Mouse (Mus musculus) neutrophil, adult 5-6 weeks (primary cell): ENCODE data around the gene Klhdc10. TPM values are rescaled to one million over a fixed set of nuclear protein-coding genes. Genes with fewer than 3 reads are reported as not detected.

Experiments used
- ATAC-seq: fragments of 151-379, 151-347 bp; 2 replicates; pipeline ENCODE4 v1.8.0; 2017; ENCODE audit warnings: mild to moderate bottlenecking, moderate TSS enrichment; ENCODE audit not compliant: insufficient number of reproducible peaks, poor library complexity, low FRiP score, severe bottlenecking; ENCODE audit errors: extremely low read depth
- total RNA-seq: library from RNA; stranded (forward); fragments of 200-1000 nt; gene quantifications from 2 replicates; pipeline ENCODE4 v1.2.3, GENCODE M21; 2017

Gene Klhdc10
- total RNA-seq, 1 experiment from 2014 or later: 19.3 TPM

- ATAC-seq: no peak
Observed at GRCm38 (mm10) chr6:30391996-30392395, 9.7 kb upstream of the Klhdc10 start.

DNA sequence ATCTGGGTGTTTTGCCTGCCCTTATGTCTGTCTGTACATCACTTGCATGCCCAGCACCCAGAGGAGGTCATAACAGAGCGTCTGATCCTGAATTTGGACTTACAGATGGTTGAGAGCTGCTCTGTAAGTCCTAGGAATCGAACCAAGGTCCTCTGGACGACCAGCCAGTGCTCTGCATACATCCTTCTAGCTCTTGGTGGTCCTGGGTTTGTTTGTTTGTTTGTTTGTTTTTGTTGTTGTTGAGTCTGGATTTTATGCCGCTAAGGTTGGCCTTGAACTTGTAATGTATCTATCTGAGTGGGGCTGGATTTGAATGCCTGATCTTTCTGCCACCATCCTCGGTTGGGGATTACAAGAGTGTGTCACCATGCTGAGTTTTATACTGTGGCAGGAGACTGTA, 1.5 kb upstream of the Klhdc10 start:
- ATAC-seq: no peak

- ATAC-seq: no peak
Observed at GRCm38 (mm10) chr6:30400716-30401115, 952 bp upstream of the Klhdc10 start.

- no peak for ATAC-seq
Observed at GRCm38 (mm10) chr6:30402091-30402491, 423 bp downstream of the Klhdc10 start.

- ATAC-seq: peak; percentile 70
Observed at GRCm38 (mm10) chr6:30403465-30403864, 1.8 kb downstream of the Klhdc10 start.

DNA sequence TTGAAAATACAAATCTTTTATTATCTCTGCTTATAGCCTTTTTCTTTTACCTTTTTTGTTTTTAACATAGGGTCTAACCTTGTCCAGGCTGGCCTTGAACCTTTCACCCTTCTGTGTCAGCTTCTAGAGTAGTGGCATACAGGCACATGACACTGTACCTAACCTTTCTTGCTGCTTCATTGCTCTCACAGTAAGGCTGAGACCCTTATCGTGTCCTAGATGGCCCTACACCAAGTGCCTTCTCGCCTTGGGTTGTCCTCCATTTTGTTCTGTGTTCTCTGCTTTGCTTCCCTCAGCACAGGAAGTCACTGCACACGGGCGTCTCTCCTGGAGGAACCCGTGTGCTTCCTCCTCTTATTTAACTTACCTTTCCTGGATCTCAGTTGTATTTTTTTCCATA, 3.0 kb downstream of the Klhdc10 start:
- ATAC-seq: no peak

DNA sequence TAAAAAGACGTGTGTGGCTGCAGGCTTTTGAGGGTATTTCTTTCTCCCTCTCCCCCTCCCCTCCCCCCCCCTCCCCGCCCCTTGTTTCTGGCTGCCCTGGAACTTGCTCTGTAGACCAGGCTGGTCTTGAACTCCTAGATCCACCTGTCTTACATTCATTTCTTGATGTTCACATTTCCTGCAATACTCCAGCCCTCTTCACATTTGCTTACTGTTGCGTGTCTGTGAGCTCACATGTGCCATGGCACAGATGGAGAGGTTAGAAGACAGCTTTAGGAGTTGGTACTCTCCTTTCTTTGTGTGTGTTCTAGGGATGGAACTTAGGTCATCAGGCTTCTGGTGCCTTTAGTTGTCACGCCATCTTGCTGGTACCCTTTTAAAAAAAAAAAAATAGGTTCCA, 6.6 kb downstream of the Klhdc10 start:
- ATAC-seq: no peak

DNA sequence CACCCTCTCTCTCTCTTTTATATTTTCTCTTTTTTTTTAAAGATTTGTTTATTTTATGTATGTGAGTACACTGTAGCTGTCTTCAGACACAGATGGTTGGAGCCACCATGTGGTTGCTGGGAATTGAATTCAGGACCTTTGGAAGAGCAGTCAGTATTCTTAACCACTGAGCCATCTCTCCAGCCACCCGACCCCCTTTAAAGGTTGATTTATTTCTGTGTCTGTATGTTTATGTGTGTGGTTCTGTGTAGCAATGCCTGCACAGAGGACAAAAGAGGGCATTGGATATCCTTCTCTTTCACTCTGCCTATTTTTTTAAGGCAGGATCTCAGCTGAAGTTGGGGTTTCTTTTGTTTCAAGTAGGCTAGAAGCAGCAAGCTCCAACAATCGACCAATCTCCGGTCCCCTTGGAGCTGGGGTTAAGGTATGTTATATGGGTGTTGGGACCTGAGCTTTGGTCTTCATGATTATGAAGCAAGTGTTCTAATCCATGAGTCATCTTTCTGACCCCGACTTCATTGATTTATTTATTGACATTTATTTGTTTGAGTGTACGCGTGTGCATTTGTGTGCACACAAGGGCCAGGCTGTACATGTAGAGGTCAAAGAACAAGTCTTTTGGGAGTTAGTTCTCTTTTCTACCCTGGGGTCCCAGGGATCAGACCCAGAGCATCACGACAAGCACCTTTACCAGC, 7.9 kb downstream of the Klhdc10 start:
- no peak for ATAC-seq

GRCm38 (mm10) chr6:30411311-30411710, 9.6 kb downstream of the Klhdc10 start:
- no peak for ATAC-seq

DNA sequence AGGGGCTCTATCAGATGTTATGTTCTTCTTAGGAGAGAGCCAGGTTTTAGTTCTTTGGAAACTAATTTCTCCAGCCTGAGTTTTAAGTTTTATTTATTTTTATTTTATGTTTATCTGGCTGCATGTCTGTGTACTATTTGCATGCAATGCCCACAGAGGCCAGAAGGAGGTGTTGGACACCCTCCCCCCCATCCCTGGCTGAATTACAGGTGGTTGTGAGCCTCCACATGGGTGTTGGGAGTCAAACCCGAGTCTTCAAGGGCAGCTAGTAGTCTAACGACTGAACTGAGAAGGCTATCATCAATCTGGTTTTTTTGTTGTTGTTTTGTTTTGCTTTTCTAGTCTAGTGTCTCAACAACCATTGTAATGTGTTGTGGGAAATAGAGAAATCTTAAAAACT, 14.5 kb downstream of the Klhdc10 start:
- no peak for ATAC-seq

DNA sequence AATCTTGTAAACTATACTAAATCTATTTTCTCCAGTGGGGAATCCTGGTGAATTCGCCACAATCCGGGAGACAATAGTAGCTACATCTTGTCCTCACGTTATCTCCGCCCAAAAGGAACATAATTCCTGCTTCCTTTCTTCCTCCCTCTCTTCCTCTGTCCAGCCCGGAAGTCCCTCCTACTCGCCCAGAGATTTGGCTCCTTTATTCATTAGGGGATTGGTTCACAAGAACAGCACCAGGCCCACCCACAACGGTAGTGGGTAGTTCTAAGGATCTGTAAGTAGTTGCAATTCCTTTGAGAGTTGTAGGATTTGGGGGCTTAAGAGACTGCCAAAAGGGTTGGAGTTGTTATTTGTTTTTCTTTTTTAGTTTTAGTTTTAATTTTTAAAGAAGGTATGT, 15.1 kb downstream of the Klhdc10 start:
- ATAC-seq: no peak

DNA sequence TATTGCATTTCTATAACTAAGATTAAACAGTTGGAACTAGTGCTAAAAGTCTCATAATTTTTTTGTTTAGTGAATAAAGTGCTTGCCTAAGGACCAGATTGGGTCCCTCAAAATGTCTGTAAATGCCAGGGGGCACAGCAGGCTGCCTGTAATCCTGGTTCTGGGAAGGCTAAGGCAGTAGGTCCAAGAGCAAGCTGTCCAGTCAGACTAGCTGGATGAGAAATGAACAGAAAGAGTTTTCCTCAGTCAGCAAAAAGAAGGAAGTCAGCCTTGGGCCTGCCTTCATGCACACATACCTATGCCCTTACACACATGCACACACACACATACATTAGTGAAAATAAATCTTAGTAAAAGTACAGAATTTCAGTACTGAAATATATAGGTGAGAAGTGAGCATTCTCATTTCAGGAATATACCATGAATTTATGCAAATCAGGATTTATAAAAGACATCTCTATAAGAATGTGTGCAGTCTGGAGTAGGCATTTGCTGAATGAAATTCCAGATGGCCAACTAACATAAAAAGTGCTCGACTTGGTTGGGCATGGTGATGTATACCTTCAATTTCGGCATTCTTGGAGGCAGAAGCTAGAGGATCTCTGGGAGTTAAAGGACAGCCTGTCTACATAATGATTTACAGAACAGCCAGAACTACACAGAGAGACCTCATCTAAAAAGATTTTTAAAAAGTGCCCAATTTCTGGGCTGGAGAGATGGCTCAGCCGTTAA, 31.0 kb downstream of the Klhdc10 start:
- no peak for ATAC-seq

GRCm38 (mm10) chr6:30436476-30436875, 34.8 kb downstream of the Klhdc10 start:
- ATAC-seq: no peak

DNA sequence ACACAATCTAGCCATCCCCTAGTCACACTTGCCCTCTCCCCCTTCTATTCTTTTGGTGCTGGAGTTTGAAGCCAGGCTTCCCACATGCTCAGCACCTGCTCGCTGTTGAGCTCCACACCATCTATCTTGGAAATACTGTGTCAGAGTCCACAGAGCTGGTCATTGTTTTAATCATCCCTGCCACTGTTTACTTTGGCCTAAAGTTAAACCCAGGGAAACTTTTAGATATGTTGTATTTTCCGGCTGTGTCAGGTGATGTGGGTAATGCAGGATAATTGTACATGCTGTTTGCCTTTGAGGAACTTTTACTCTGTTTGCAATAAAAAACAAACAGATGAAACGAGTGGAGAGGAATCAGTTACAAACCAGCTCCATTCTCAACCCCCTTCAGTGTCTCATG, 35.4 kb downstream of the Klhdc10 start:
- no peak for ATAC-seq

- ATAC-seq: no peak
Observed at GRCm38 (mm10) chr6:30439576-30439975, 37.9 kb downstream of the Klhdc10 start.

DNA sequence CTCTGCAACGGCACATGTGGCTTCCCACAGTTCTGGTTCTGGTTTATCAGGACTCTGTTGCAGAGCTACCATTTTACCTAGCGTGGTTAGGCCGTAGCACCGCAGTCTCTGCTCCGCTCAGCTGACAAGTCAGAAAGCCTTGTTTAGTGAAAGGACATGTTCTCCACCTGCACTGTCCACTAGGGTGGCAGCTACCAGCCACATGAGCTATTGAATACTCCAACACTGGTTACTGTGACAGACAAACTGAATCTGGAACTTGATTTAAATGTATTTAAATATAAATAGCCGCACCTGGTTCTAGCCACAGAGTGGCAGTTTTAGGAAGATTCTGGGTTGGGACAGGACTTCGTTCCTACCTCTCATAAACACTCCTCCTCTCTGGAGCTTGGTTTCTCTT, 55.3 kb downstream of the Klhdc10 start:
- no peak for ATAC-seq

DNA sequence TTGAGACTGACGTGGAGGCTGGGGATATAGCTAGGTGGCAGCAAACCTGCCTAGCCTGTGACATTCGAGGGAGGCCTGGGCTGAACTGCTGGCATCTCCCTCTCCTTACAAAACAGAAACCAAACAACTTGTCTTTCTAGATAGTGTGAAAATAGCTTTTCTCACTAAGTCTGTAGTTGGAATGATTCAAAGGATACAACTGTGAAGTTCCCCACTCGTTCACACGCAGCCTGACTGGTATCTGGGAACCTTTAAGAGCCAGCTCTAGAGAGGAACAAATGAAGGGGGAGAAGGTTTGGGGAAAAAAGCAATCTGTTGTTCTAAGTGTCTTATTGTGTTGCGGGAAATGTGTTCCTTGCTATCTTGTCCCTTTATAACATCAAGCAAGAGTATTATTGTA, 57.0 kb downstream of the Klhdc10 start:
- no peak for ATAC-seq

- ATAC-seq: no peak
Observed at GRCm38 (mm10) chr6:30459056-30459747, 57.5 kb downstream of the Klhdc10 start.

- peak; percentile 74 for ATAC-seq
Observed at GRCm38 (mm10) chr6:30459811-30460749, 58.4 kb downstream of the Klhdc10 start.
